Mouse (Mus musculus): ENCODE results near the gene Ip6k1. TPM values are rescaled to one million over a fixed set of nuclear protein-coding genes. Genes with fewer than 3 reads are reported as not detected.

Ip6k1 gene
- polyA plus RNA-seq, 1 experiment from 2014 or later = 109 TPM

GRCm38 (mm10) chr9:108055061-108055460, 52.8 kb downstream of the Ip6k1 start:
- no peak for ATAC-seq (replicated peaks)
- H3K4me2 ChIP-seq (replicated peaks) = no peak overlapping the region
- H3K27me3 ChIP-seq = no peaks in the 10 kb centered on the region
- 100% methylated on average over 1 of the region's 1 CpGs for WGBS
- H3K27ac ChIP-seq (replicated peaks) = no peak overlapping the region
- no peak overlapping the region for H3K4me3 ChIP-seq
- H3K36me3 ChIP-seq = peaks cover 39% of the 10 kb centered on the region
- peaks cover 12% of the 10 kb centered on the region for H3K4me1 ChIP-seq
- H3K9ac ChIP-seq (replicated peaks) = no peak overlapping the region
- no peaks in the 10 kb centered on the region for H3K9me3 ChIP-seq

- no peak overlapping the region for H3K4me3 ChIP-seq
- H3K4me2 ChIP-seq (replicated peaks) = no peak overlapping the region
- H3K9me3 ChIP-seq = no peaks in the 10 kb centered on the region
- H3K27ac ChIP-seq (replicated peaks) = no peak overlapping the region
- WGBS = 90% methylated on average over 6 of the region's 6 CpGs
- peaks cover 37% of the 10 kb centered on the region for H3K36me3 ChIP-seq
- no peaks in the 10 kb centered on the region for H3K27me3 ChIP-seq
- H3K4me1 ChIP-seq = peaks cover 11% of the 10 kb centered on the region
- ATAC-seq (replicated peaks) = no peak
- H3K9ac ChIP-seq (replicated peaks) = no peak overlapping the region
These were observed 53.4 kb downstream of the Ip6k1 start for GRCm38 (mm10) chr9:108055661-108056237.

GRCm38 (mm10) chr9:108056361-108057261, 54.3 kb downstream of the Ip6k1 start:
- Histone ChIP-seq H3K36me3 (peaks cover 34% of the 10 kb centered on the region), H3K4me3 (no peak overlapping the region), H3K9ac (replicated peaks) (no peak overlapping the region), H3K27ac (replicated peaks) (no peak overlapping the region), H3K4me2 (replicated peaks) (no peak overlapping the region), H3K4me1 (peaks cover 11% of the 10 kb centered on the region), H3K27me3 (no peaks in the 10 kb centered on the region), H3K9me3 (no peaks in the 10 kb centered on the region)
- WGBS = 83% methylated on average over 28 of the region's 28 CpGs
- ATAC-seq (replicated peaks) = no peak

GRCm38 (mm10) chr9:108057262-108057562, 54.9 kb downstream of the Ip6k1 start:
- 92% methylated on average over 5 of the region's 5 CpGs for WGBS
- peaks cover 11% of the 10 kb centered on the region for H3K4me1 ChIP-seq
- ATAC-seq (replicated peaks) = no peak
- H3K4me3 ChIP-seq = no peak overlapping the region
- no peak overlapping the region for H3K4me2 ChIP-seq (replicated peaks)
- peaks cover 32% of the 10 kb centered on the region for H3K36me3 ChIP-seq
- no peaks in the 10 kb centered on the region for H3K9me3 ChIP-seq
- H3K27ac ChIP-seq (replicated peaks) = no peak overlapping the region
- H3K9ac ChIP-seq (replicated peaks) = no peak overlapping the region
- no peaks in the 10 kb centered on the region for H3K27me3 ChIP-seq

GRCm38 (mm10) chr9:108058291-108058690, 56.0 kb downstream of the Ip6k1 start:
- Histone ChIP-seq H3K4me1 (peaks cover under 1% of the 10 kb centered on the region; the same call in 1 of the 2 replicates), H3K9me3 (no peaks in the 10 kb centered on the region), H3K9ac (replicated peaks) (no peak overlapping the region), H3K4me2 (replicated peaks) (no peak overlapping the region), H3K27ac (replicated peaks) (no peak overlapping the region), H3K4me3 (no peak overlapping the region), H3K36me3 (peaks cover 39% of the 10 kb centered on the region), H3K27me3 (no peaks in the 10 kb centered on the region)
- 91% methylated on average over 9 of the region's 9 CpGs for WGBS
- ATAC-seq (replicated peaks) = no peak

GRCm38 (mm10) chr9:108062142-108062541, 59.8 kb downstream of the Ip6k1 start:
- H3K27ac ChIP-seq (replicated peaks) = no peak overlapping the region
- no peaks in the 10 kb centered on the region for H3K27me3 ChIP-seq
- no peak overlapping the region for H3K9ac ChIP-seq (replicated peaks)
- H3K4me3 ChIP-seq = no peak overlapping the region
- peaks cover 30% of the 10 kb centered on the region for H3K36me3 ChIP-seq
- H3K9me3 ChIP-seq = no peaks in the 10 kb centered on the region
- H3K4me2 ChIP-seq (replicated peaks) = no peak overlapping the region
- WGBS = 95% methylated on average over 3 of the region's 3 CpGs
- no peaks in the 10 kb centered on the region for H3K4me1 ChIP-seq
- ATAC-seq (replicated peaks) = no peak

GRCm38 (mm10) chr9:108063361-108063760, 61.1 kb downstream of the Ip6k1 start:
- Histone ChIP-seq H3K4me1 (no peaks in the 10 kb centered on the region), H3K27me3 (no peaks in the 10 kb centered on the region), H3K27ac (replicated peaks) (no peak overlapping the region), H3K36me3 (peaks cover 18% of the 10 kb centered on the region), H3K9me3 (no peaks in the 10 kb centered on the region), H3K4me3 (no peak overlapping the region), H3K9ac (replicated peaks) (no peak overlapping the region), H3K4me2 (replicated peaks) (no peak overlapping the region)
- ATAC-seq (replicated peaks) = no peak
- WGBS = 93% methylated on average over 12 of the region's 12 CpGs

- Histone ChIP-seq H3K4me1 (no peaks in the 10 kb centered on the region), H3K36me3 (peaks cover 20% of the 10 kb centered on the region; the same call in 1 of the 2 replicates), H3K4me2 (replicated peaks) (no peak overlapping the region), H3K9me3 (no peaks in the 10 kb centered on the region), H3K27ac (replicated peaks) (no peak overlapping the region), H3K4me3 (no peak overlapping the region), H3K27me3 (no peaks in the 10 kb centered on the region), H3K9ac (replicated peaks) (no peak overlapping the region)
- 44% methylated on average over 5 of the region's 5 CpGs for WGBS
- peak; percentile 51; the same call in 1 of the 2 replicates for ATAC-seq (replicated peaks)
These were observed 63.2 kb downstream of the Ip6k1 start for GRCm38 (mm10) chr9:108065491-108066011.

GRCm38 (mm10) chr9:108067199-108067598, 64.9 kb downstream of the Ip6k1 start:
- no peaks in the 10 kb centered on the region for H3K27me3 ChIP-seq
- no peaks in the 10 kb centered on the region for H3K9me3 ChIP-seq
- 79% methylated on average over 7 of the region's 7 CpGs for WGBS
- H3K27ac ChIP-seq (replicated peaks) = no peak overlapping the region
- peaks cover 26% of the 10 kb centered on the region; the same call in 1 of the 2 replicates for H3K36me3 ChIP-seq
- no peak for ATAC-seq (replicated peaks)
- no peak overlapping the region for H3K4me3 ChIP-seq
- H3K4me1 ChIP-seq = no peaks in the 10 kb centered on the region
- no peak overlapping the region for H3K9ac ChIP-seq (replicated peaks)
- no peak overlapping the region for H3K4me2 ChIP-seq (replicated peaks)

GRCm38 (mm10) chr9:108067900-108068299, 65.6 kb downstream of the Ip6k1 start:
- H3K27me3 ChIP-seq = no peaks in the 10 kb centered on the region
- peaks cover 22% of the 10 kb centered on the region; the same call in 1 of the 2 replicates for H3K36me3 ChIP-seq
- ATAC-seq (replicated peaks) = peak; percentile 41
- H3K4me1 ChIP-seq = no peaks in the 10 kb centered on the region
- 21% methylated on average over 8 of the region's 8 CpGs for WGBS
- H3K4me3 ChIP-seq = no peak overlapping the region
- H3K27ac ChIP-seq (replicated peaks) = no peak overlapping the region
- no peaks in the 10 kb centered on the region for H3K9me3 ChIP-seq
- H3K9ac ChIP-seq (replicated peaks) = no peak overlapping the region
- H3K4me2 ChIP-seq (replicated peaks) = no peak overlapping the region

GRCm38 (mm10) chr9:108069007-108069406, 66.7 kb downstream of the Ip6k1 start:
- 90% methylated on average over 9 of the region's 9 CpGs for WGBS
- no peak for ATAC-seq (replicated peaks)
- peaks cover 15% of the 10 kb centered on the region; the same call in 1 of the 2 replicates for H3K36me3 ChIP-seq
- H3K4me2 ChIP-seq (replicated peaks) = no peak overlapping the region
- H3K9me3 ChIP-seq = no peaks in the 10 kb centered on the region
- no peak overlapping the region for H3K9ac ChIP-seq (replicated peaks)
- no peaks in the 10 kb centered on the region for H3K4me1 ChIP-seq
- H3K4me3 ChIP-seq = no peak overlapping the region
- H3K27me3 ChIP-seq = no peaks in the 10 kb centered on the region
- H3K27ac ChIP-seq (replicated peaks) = no peak overlapping the region

- Histone ChIP-seq H3K36me3 (peaks cover 15% of the 10 kb centered on the region; the same call in 1 of the 2 replicates), H3K9ac (replicated peaks) (no peak overlapping the region), H3K27ac (replicated peaks) (no peak overlapping the region), H3K4me2 (replicated peaks) (no peak overlapping the region), H3K4me3 (no peak overlapping the region), H3K9me3 (no peaks in the 10 kb centered on the region), H3K27me3 (no peaks in the 10 kb centered on the region), H3K4me1 (no peaks in the 10 kb centered on the region)
- WGBS = 90% methylated on average over 7 of the region's 7 CpGs
- no peak for ATAC-seq (replicated peaks)
These were observed 67.2 kb downstream of the Ip6k1 start for GRCm38 (mm10) chr9:108069529-108069928.

Data from forebrain, embryonic 15.5 days (tissue).